Mouse (Mus musculus): ENCODE measurements around the gene Wfikkn2. TPM values are rescaled to one million over a fixed set of nuclear protein-coding genes. Genes with fewer than 3 reads are reported as not detected.

Wfikkn2 gene
- total and polyA plus RNA-seq, 3 experiments, result 0.04 to 0.11 (median 0.08) TPM

DNA sequence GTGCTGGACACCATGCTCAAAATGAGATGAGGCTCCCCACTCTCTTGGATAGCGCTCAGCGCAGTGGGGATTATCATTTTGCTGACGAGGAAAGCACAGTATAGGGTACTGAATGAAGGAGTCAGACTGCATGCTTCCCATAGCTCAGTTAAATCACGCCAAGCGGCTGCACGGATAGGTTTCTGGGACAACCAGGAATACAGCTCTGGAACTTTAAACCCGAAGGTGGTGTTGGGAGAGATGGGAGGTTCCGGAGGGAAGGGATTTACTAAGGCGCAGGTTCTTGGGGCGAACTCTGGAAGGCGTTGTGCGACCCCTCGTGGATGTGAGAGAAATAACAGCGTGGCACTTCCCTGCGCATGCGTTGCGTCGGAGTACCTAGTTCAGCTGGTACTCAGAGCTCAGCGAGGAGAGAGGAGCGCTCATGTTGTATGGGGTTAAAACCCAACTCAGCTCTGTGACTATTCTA lies 31.1 kb upstream of the Wfikkn2 start:
- in situ Hi-C loops (cut with MboI; ENCODE audit: low pct_ligation_motif_present, low pct_unique_long_range_greater_than_20kb, low sequenced_read_pairs), result no loop called here
- H3K9ac ChIP-seq (ENCODE audit: insufficient read depth, low read depth), result peak overlapping the region; percentile 41
- H3K4me3 ChIP-seq (replicated peaks in 1 of 3; ENCODE audit: low read depth in 2 of 3, low read length in 2 of 3, poor library complexity in 1 of 3), result peak overlapping the region; percentile 31 to 40 (median 33)
- H3K27ac ChIP-seq (ENCODE audit: insufficient read depth, low read depth), result no peak overlapping the region
- no peaks in the 10 kb centered on the region for H3K27me3 ChIP-seq (replicated peaks)
- peak; percentile 91 for DNase-seq (ENCODE audit: extremely low read depth)
- no peaks in the 10 kb centered on the region for H3K9me3 ChIP-seq (replicated peaks; ENCODE audit: low read length)
- peak overlapping the region; percentile 71 for H3K4me2 ChIP-seq (ENCODE audit: insufficient read depth, low read depth, poor library complexity, severe bottlenecking)
- H3K79me2 ChIP-seq (replicated peaks; ENCODE audit: control insufficient read depth, extremely low read depth, insufficient read depth, poor library complexity, severe bottlenecking), result no peaks in the 10 kb centered on the region
- peaks cover 8 to 10% of the 10 kb centered on the region in 2 experiments for H3K36me3 ChIP-seq (replicated peaks in 1 of 2; ENCODE audit: control insufficient read depth in 1 of 2, insufficient read depth in 1 of 2, low read length in 1 of 2)
- TF ChIP-seq MAFK (IDR thresholded peaks at IDR 0.05; ENCODE audit: insufficient replicate concordance, low read length) (peak; percentile 62; the same call in 1 of the 2 replicates), KAT2A (IDR thresholded peaks at IDR 0.05; ENCODE audit: insufficient replicate concordance, low read length) (no peak), IRF4 (IDR thresholded peaks at IDR 0.05; ENCODE audit: low read depth, low read length) (peak; percentile 83), SIN3A (IDR thresholded peaks at IDR 0.05; ENCODE audit: low read length) (peak; percentile 64), CHD1 (IDR thresholded peaks at IDR 0.05; ENCODE audit: low read depth, low read length) (no peak), SMC3 (IDR thresholded peaks at IDR 0.05; ENCODE audit: low read depth, low read length) (peak; percentile 100), TCF12 (IDR thresholded peaks at IDR 0.05; ENCODE audit: low read depth, low read length) (peak; percentile 62), MAZ (IDR thresholded peaks at IDR 0.05; ENCODE audit: low read depth, low read length) (peak; percentile 64; the same call in 1 of the 2 replicates), RCOR1 (conservative IDR thresholded peaks at IDR 0.05; ENCODE audit: low read depth, low read length) (peak; percentile 66; the same call in 1 of the 2 replicates), MYC (IDR thresholded peaks at IDR 0.05; ENCODE audit: low read depth, low read length) (peak; percentile 79), POLR2AphosphoS2 (IDR thresholded peaks at IDR 0.05; ENCODE audit: low read depth, low read length) (peak; percentile 29; the same call in 1 of the 2 replicates), MAX (IDR thresholded peaks at IDR 0.05; ENCODE audit: low read length) (peak; percentile 95), NELFE (IDR thresholded peaks at IDR 0.05; ENCODE audit: low read depth, low read length) (peak; percentile 93), NRF1 (IDR thresholded peaks at IDR 0.05; ENCODE audit: low read depth, low read length) (peak; percentile 100), USF1 (IDR thresholded peaks at IDR 0.05; ENCODE audit: low read depth, low read length) (no peak), ZMIZ1 (IDR thresholded peaks at IDR 0.05; ENCODE audit: low read depth, low read length) (no peak), MEF2A (IDR thresholded peaks at IDR 0.05; ENCODE audit: borderline replicate concordance, low read depth, low read length) (peak; percentile 73; the same call in 1 of the 2 replicates), RAD21 (IDR thresholded peaks at IDR 0.05; ENCODE audit: low read depth, low read length) (no peak; the same call in none of the 2 replicates), HCFC1 (IDR thresholded peaks at IDR 0.05; ENCODE audit: low read depth, low read length) (peak; percentile 68), ELF1 (IDR thresholded peaks at IDR 0.05; ENCODE audit: low read depth, low read length) (peak; percentile 64), CTCF (conservative IDR thresholded peaks at IDR 0.05 in 1 of 2, IDR thresholded peaks at IDR 0.05 in 1 of 2; ENCODE audit: low read depth in 2 of 2, low read length in 2 of 2) (peak; percentile 95 to 99), JUND (conservative IDR thresholded peaks at IDR 0.05; ENCODE audit: low read depth, low read length) (peak; percentile 59; the same call in 1 of the 2 replicates), JUN (IDR thresholded peaks at IDR 0.05; ENCODE audit: insufficient read depth, low read depth, low read length) (peak; percentile 39; the same call in 1 of the 2 replicates), ETS1 (conservative IDR thresholded peaks at IDR 0.05; ENCODE audit: low read depth, low read length) (peak; percentile 17; the same call in 1 of the 2 replicates), GABPA (IDR thresholded peaks at IDR 0.05; ENCODE audit: insufficient replicate concordance, low read depth, low read length) (no peak), ZKSCAN1 (IDR thresholded peaks at IDR 0.05; ENCODE audit: borderline replicate concordance, low read depth, low read length) (no peak), ZC3H11A (IDR thresholded peaks at IDR 0.05; ENCODE audit: low read depth, low read length) (peak; percentile 95), POLR2A (IDR thresholded peaks at IDR 0.05; ENCODE audit: low read depth, low read length) (peak; percentile 50)
- peaks cover 22 to 33% of the 10 kb centered on the region in 2 experiments for H3K4me1 ChIP-seq (ENCODE audit: control insufficient read depth in 1 of 2, insufficient read depth in 2 of 2)
- dilution Hi-C loops (cut with MboI; ENCODE audit: extremely low pct_ligation_motif_present, extremely low pct_unique_long_range_greater_than_20kb, low sequenced_read_pairs), result no loop called here

Measured in CH12.LX (cell line).